Mouse (Mus musculus) neural tube, embryonic 11.5 days (tissue): Measurements from ENCODE around the gene Soat2. TPM values are rescaled to one million over a fixed set of nuclear protein-coding genes. Genes with fewer than 3 reads are reported as not detected.

ENCODE experiments used
- ATAC-seq: fragments of 200-750 bp; cut with Nextera tagmentation; 2 replicates; pipeline ENCODE4 v1.8.0; 2017; ENCODE audit warnings: moderate number of reproducible peaks, mild to moderate bottlenecking, moderate TSS enrichment, moderate library complexity; ENCODE audit not compliant: insufficient read depth, low FRiP score, low TSS enrichment
- DNase-seq: peaks from one replicate; pipeline ENCODE4 v3.0.0-alpha.2; 2015; ENCODE audit warnings: low spot score
- H3K27ac ChIP-seq: fragments of 300-500 bp; sonication (generic); 2 replicates; pipeline ENCODE4 v1.5.1; 2014; ENCODE audit warnings: low read depth, mild to moderate bottlenecking, low read length
- H3K27me3 ChIP-seq: fragments of 300-500 bp; sonication (generic); 2 replicates; pipeline ENCODE4 v1.6.1; 2014; ENCODE audit warnings: mild to moderate bottlenecking, low read length, mixed read lengths; ENCODE audit not compliant: control insufficient read depth, insufficient read depth
- H3K36me3 ChIP-seq: fragments of 300-500 bp; sonication (generic); 2 replicates; pipeline ENCODE4 v1.6.1; 2014; ENCODE audit warnings: mild to moderate bottlenecking, low read length, moderate library complexity, mixed read lengths; ENCODE audit not compliant: control insufficient read depth, insufficient read depth
- H3K4me1 ChIP-seq: fragments of 300-500 bp; sonication (generic); 2 replicates; pipeline ENCODE4 v1.6.1; 2014; ENCODE audit warnings: low read length, mixed read lengths; ENCODE audit not compliant: control insufficient read depth, insufficient read depth
- H3K4me2 ChIP-seq: fragments of 300-500 bp; sonication (generic); 2 replicates; pipeline ENCODE4 v1.6.1; 2014; ENCODE audit warnings: low read depth, mild to moderate bottlenecking, moderate library complexity
- H3K4me3 ChIP-seq: fragments of 300-500 bp; sonication (generic); 2 replicates; pipeline ENCODE4 v1.5.1; 2014; ENCODE audit warnings: low read depth, low read length
- H3K9ac ChIP-seq: fragments of 300-500 bp; sonication (generic); 2 replicates; pipeline ENCODE4 v1.6.1; 2014; ENCODE audit warnings: mild to moderate bottlenecking, low read length
- H3K9me3 ChIP-seq: fragments of 300-500 bp; sonication (generic); 2 replicates; pipeline ENCODE4 v1.6.1; 2016; ENCODE audit warnings: low read length; ENCODE audit not compliant: control insufficient read depth
- WGBS: fragments of 180-500 bp; shearing (Covaris S2); extraction: QIAGEN DNeasy Blood & Tissue Kit; methylation state at CpG from one replicate; pipeline ENCODE4 v1.1.7; 2014; 5-methylcytosine and 5-hydroxymethylcytosine counted together
- polyA plus RNA-seq: library from polyadenylated mRNA; unstranded; fragments of >200 nt; fragmentation: Nextera tagmentation; extraction: Ambion mirVana; gene quantifications from 2 replicates; pipeline ENCODE4 v1.2.1, GENCODE M21; 2014

The Soat2 gene
- polyA plus RNA-seq, 1 experiment from 2014 or later, result 0.13 TPM

- H3K4me1 ChIP-seq, result no peaks in the 10 kb centered on the region
- H3K9ac ChIP-seq, result no peak overlapping the region
- H3K4me2 ChIP-seq, result no peak overlapping the region
- H3K36me3 ChIP-seq, result no peaks in the 10 kb centered on the region
- no peaks in the 10 kb centered on the region for H3K27me3 ChIP-seq
- 91% methylated on average over 3 of the region's 3 CpGs for WGBS
- no peak overlapping the region for H3K27ac ChIP-seq
- DNase-seq (no peak), ATAC-seq (no peak)
- no peak overlapping the region for H3K4me3 ChIP-seq
- no peaks in the 10 kb centered on the region for H3K9me3 ChIP-seq
Measured at GRCm38 (mm10) chr15:102173581-102173980, 23.3 kb downstream of the Soat2 start.

- Histone ChIP-seq H3K27ac (no peak overlapping the region), H3K9me3 (no peaks in the 10 kb centered on the region), H3K36me3 (no peaks in the 10 kb centered on the region), H3K27me3 (no peaks in the 10 kb centered on the region), H3K9ac (no peak overlapping the region), H3K4me3 (no peak overlapping the region), H3K4me2 (no peak overlapping the region), H3K4me1 (no peaks in the 10 kb centered on the region)
- 87% methylated on average over 16 of the region's 16 CpGs for WGBS
- ATAC-seq (no peak), DNase-seq (no peak)
Measured at GRCm38 (mm10) chr15:102175736-102176319, 25.5 kb downstream of the Soat2 start.

DNA sequence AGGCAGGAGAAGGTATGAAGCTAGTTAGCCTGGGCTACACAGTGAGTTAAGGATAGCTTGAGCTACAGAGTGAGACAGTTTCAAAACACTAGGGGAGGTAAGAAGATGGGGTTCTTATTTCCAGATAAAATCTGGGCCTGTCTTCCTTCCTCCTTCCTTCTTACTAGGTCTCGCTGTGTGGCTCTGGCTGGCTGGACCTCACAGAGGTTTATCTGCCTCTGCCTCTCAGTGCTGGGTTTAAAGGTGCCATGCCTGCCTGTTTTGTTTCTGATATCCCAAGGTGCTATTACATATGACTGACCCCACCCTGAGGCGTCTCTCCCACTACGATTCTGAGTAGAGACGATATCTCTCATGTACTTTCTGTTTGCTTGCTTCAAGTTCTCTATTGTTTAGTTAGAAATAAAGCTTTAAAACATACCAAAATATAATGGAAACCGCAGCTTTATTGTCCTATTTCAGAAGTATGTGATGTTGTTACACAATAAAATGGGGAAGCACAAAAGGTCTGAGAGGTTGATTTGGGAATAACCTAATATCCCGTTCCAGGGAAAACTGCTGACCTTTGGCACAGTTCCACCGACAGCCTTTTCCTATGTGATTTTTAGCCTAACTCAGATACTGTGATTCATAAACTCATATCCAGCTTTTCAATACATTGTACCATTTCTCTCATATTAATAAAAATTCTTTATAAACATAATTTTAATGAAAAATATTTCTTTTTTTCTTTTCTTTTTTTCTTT, 26.4 kb downstream of the Soat2 start:
- no peak overlapping the region for H3K4me2 ChIP-seq
- no peak overlapping the region for H3K27ac ChIP-seq
- no peak for DNase-seq
- no peaks in the 10 kb centered on the region for H3K9me3 ChIP-seq
- H3K4me1 ChIP-seq, result no peaks in the 10 kb centered on the region
- H3K9ac ChIP-seq, result no peak overlapping the region
- no peak overlapping the region for H3K4me3 ChIP-seq
- no peaks in the 10 kb centered on the region for H3K36me3 ChIP-seq
- WGBS, result 89% methylated on average over 7 of the region's 7 CpGs
- H3K27me3 ChIP-seq, result no peaks in the 10 kb centered on the region
- no peak for ATAC-seq

DNA sequence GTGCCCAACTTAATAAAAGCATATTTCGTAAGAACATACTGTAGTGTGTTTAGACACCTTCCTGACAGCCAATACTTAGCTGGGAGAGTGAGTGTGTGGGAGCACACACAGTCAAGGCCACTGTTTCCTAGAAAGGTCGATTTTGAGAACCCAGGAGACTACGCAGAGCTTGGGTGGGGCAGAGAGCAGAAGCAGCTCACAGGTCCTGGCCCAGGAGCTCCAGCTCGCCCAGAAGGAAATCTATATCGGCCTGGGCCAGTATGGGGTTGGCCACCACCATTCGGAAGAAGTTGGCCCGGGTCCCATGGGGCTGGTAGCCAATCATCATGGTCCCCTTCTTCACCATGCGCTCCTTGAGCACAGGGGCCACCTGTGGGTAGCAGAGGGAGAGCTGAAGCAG, 27.1 kb downstream of the Soat2 start:
- no peak overlapping the region for H3K27ac ChIP-seq
- DNase-seq (no peak), ATAC-seq (no peak)
- 84% methylated on average over 8 of the region's 8 CpGs for WGBS
- H3K4me3 ChIP-seq, result no peak overlapping the region
- H3K9ac ChIP-seq, result no peak overlapping the region
- no peaks in the 10 kb centered on the region for H3K4me1 ChIP-seq
- no peaks in the 10 kb centered on the region for H3K36me3 ChIP-seq
- no peaks in the 10 kb centered on the region for H3K9me3 ChIP-seq
- no peak overlapping the region for H3K4me2 ChIP-seq
- no peaks in the 10 kb centered on the region for H3K27me3 ChIP-seq

DNA sequence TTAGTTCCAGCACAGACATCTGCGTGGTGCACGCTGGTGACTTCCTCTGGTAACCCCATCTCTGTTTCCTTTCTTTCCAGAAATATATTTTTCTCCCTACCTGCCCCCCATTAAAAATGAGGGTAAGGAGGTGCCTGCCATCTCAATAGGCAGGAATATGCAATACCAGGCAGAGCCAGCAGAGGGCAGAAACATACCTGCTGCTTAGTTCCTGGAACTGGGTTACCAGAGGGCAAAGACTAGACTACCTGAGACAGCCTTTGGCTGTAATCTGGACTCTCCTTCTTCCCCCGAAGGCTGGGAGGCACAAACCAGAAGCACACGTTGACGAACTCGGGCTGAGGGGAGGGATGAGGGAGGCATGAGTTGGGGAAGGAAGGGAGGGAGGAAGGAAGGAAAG, 28.0 kb downstream of the Soat2 start:
- no peak overlapping the region for H3K9ac ChIP-seq
- H3K27me3 ChIP-seq, result no peaks in the 10 kb centered on the region
- DNase-seq (peak; percentile 65), ATAC-seq (no peak)
- H3K4me2 ChIP-seq, result no peak overlapping the region
- 17% methylated on average over 6 of the region's 6 CpGs for WGBS
- no peaks in the 10 kb centered on the region for H3K4me1 ChIP-seq
- H3K4me3 ChIP-seq, result no peak overlapping the region
- H3K9me3 ChIP-seq, result no peaks in the 10 kb centered on the region
- H3K27ac ChIP-seq, result no peak overlapping the region
- H3K36me3 ChIP-seq, result no peaks in the 10 kb centered on the region

- DNase-seq (no peak), ATAC-seq (no peak)
- Histone ChIP-seq H3K4me1 (no peaks in the 10 kb centered on the region), H3K4me2 (no peak overlapping the region), H3K36me3 (no peaks in the 10 kb centered on the region), H3K9ac (no peak overlapping the region), H3K4me3 (no peak overlapping the region), H3K9me3 (no peaks in the 10 kb centered on the region), H3K27ac (no peak overlapping the region), H3K27me3 (no peaks in the 10 kb centered on the region)
- 82% methylated on average over 9 of the region's 9 CpGs for WGBS
Measured at GRCm38 (mm10) chr15:102179106-102179505, 28.8 kb downstream of the Soat2 start.

DNA sequence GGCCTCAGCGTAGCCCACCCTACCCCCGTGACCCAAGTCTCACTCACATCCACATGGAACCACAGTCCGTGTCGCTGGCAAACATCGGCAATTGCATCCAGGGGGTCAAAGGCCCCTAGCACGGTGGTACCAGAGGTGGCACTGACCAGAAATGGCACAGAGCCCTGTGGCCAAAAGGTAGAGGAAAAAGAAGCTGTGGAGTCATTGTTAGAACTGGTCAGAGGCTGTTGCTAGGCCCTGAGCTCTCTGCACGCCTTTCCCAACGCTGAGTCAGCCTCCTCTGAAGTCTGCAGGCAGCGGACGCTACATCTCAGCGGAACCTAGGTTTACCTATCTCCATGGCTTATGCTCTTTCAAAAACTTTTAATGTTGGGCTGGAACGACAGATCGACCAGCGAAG, 29.6 kb downstream of the Soat2 start:
- Histone ChIP-seq H3K9me3 (no peaks in the 10 kb centered on the region), H3K9ac (no peak overlapping the region), H3K27me3 (no peaks in the 10 kb centered on the region), H3K4me1 (no peaks in the 10 kb centered on the region), H3K36me3 (no peaks in the 10 kb centered on the region), H3K4me3 (no peak overlapping the region), H3K27ac (no peak overlapping the region), H3K4me2 (no peak overlapping the region)
- DNase-seq (no peak), ATAC-seq (no peak)
- 93% methylated on average over 14 of the region's 14 CpGs for WGBS

GRCm38 (mm10) chr15:102183076-102183475, 32.8 kb downstream of the Soat2 start:
- no peak overlapping the region for H3K4me2 ChIP-seq
- H3K4me3 ChIP-seq, result no peak overlapping the region
- no peak for ATAC-seq
- no peaks in the 10 kb centered on the region for H3K27me3 ChIP-seq
- no peak overlapping the region for H3K9ac ChIP-seq
- 83% methylated on average over 3 of the region's 3 CpGs for WGBS
- H3K27ac ChIP-seq, result no peak overlapping the region
- no peaks in the 10 kb centered on the region for H3K9me3 ChIP-seq
- H3K36me3 ChIP-seq, result peaks cover 2% of the 10 kb centered on the region; the same call in 1 of the 2 replicates
- no peaks in the 10 kb centered on the region for H3K4me1 ChIP-seq
- DNase-seq, result no peak

DNA sequence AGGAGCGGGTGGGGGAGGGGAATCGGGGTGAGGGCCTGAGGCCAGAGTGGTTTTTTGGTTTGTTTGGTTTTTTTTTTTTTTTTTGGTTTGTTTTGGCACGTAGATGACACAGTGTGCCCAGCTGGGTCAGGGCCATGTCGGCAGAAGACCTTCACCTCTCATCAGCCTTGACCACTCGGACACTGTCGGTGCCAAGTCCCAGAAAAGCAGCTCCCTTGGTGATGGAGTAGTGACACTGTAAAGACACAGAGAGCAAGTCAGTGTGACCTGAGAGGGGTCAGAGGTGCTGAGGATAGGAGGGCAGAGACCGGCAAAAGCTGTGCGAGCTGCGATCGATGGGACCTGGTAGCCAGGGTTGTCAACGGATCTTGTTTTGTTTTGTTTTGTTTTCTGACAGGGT, 35.9 kb downstream of the Soat2 start:
- Histone ChIP-seq H3K4me2 (no peak overlapping the region), H3K4me3 (no peak overlapping the region), H3K9ac (no peak overlapping the region), H3K36me3 (peaks cover 2% of the 10 kb centered on the region; the same call in 1 of the 2 replicates), H3K27ac (no peak overlapping the region), H3K9me3 (no peaks in the 10 kb centered on the region), H3K4me1 (no peaks in the 10 kb centered on the region), H3K27me3 (no peaks in the 10 kb centered on the region)
- no peak for ATAC-seq
- no peak for DNase-seq
- WGBS, result 81% methylated on average over 11 of the region's 11 CpGs
